Mouse (Mus musculus) MEL (cell line): ENCODE measurements around the gene Cnot2.

Source experiments
- CTCF ChIP-seq, 3 experiments: IDR thresholded peaks in 2 of 3; conservative IDR thresholded peaks in 1 of 3; 2 replicates each; pipeline ENCODE4 v1.5.1; 2011 to 2012; ENCODE audit warnings: low read length in 3 of 3, low read depth in 2 of 3, mild to moderate bottlenecking in 2 of 3, improper control_type of control experiment in 1 of 3, inconsistent platforms in 1 of 3, mixed read lengths in 1 of 3, moderate library complexity in 1 of 3; ENCODE audit not compliant: control insufficient read depth in 1 of 3, insufficient read depth in 1 of 3, poor library complexity in 1 of 3, severe bottlenecking in 1 of 3
- GATA1 ChIP-seq: IDR thresholded peaks from 2 replicates; pipeline ENCODE4 v1.6.1; 2011; ENCODE audit warnings: low read depth, low read length, improper control_type of control experiment
- MAFK ChIP-seq: IDR thresholded peaks from 2 replicates; pipeline ENCODE4 v1.6.1; 2011; ENCODE audit warnings: low read depth, mild to moderate bottlenecking, low read length, improper control_type of control experiment, borderline replicate concordance
- RCOR1 ChIP-seq: IDR thresholded peaks from 2 replicates; pipeline ENCODE4 v1.6.1; 2012; ENCODE audit warnings: low read depth, mild to moderate bottlenecking, inconsistent platforms, low read length, improper control_type of control experiment
- TBP ChIP-seq: IDR thresholded peaks from 2 replicates; pipeline ENCODE4 v1.8.0; 2011; ENCODE audit warnings: low read depth, low read length, improper control_type of control experiment

DNA sequence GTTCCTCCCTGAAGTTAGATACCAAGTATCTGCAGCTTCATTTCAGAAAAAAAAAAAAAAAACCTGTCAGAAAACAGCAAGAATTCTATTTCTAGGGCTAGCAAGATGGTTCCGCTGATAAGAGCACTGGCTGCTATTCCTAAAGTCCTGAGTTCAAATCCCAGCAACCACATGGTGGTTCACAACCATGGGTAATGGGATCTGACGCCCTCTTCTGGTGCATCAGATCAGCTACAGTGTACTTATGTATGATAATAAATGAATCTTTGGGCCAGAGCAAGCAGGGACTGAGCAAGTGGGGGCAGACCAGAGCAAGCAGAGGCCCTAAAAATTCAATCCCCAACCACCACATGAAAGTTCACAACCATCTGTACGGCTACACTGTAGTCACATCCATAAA is 4.1 kb downstream of the Cnot2 start:
- TF ChIP-seq GATA1 (no peak), MAFK (no peak), CTCF (IDR thresholded peaks at IDR 0.05 in 2 of 3, conservative IDR thresholded peaks at IDR 0.05 in 1 of 3; ENCODE audit: control insufficient read depth in 1 of 3, insufficient read depth in 1 of 3, low read depth in 2 of 3, low read length in 3 of 3, poor library complexity in 1 of 3, severe bottlenecking in 1 of 3) (peak; percentile 2 to 30 (median 26); a peak in 3 of 6 replicates), TBP (no peak), RCOR1 (0 out of 2 replicates have a peak, but pooled peaks have one; percentile 14)
